Mouse (Mus musculus) adrenal gland, postnatal 25 days (tissue): Measurements from ENCODE around the gene Eef1b2. TPM values are rescaled to one million over a fixed set of nuclear protein-coding genes. Genes with fewer than 3 reads are reported as not detected.
A peak's percentile ranks its signal among the peaks of the same experiment; 100 is the strongest.
"Not testable (repeated sequence)": the region's sequence is repeated elsewhere in the genome, so short reads cannot be mapped to it uniquely, and the experiment has no call there.

Source experiments
- DNase-seq: peaks from one replicate; pipeline ENCODE4 v3.0.0; 2021; ENCODE audit warnings: mixed read lengths
- long read RNA-seq: library from polyadenylated mRNA; stranded (forward); transcript quantifications from one replicate; pipeline ENCODE4 v2.0.0, GENCODE M21; 2021
- total RNA-seq: library from RNA; stranded (reverse); gene quantifications from 2 replicates; pipeline ENCODE4 v1.2.3, GENCODE M21; 2021

The Eef1b2 gene
- 577 and 595 TPM in 2 replicates for total RNA-seq
- long read RNA-seq, transcript Eef1b2-204 (6 exons, 1,939 nt): major isoform, 91 of 101 reads
- long read RNA-seq, partial matches to known transcripts: 4 of 101 reads
- long read RNA-seq, other reads (novel, unspliced or antisense): 6 of 101 reads

- DNase-seq: peak; percentile 96
Measured at GRCm38 (mm10) chr1:63176604-63177421, at the start of gene Eef1b2, which contains the start of gene Ndufs1. Gene Eef1b2, plus strand, starts transcription at chr1:63176825. Gene Ndufs1, minus strand, starts transcription at chr1:63176833.

DNA sequence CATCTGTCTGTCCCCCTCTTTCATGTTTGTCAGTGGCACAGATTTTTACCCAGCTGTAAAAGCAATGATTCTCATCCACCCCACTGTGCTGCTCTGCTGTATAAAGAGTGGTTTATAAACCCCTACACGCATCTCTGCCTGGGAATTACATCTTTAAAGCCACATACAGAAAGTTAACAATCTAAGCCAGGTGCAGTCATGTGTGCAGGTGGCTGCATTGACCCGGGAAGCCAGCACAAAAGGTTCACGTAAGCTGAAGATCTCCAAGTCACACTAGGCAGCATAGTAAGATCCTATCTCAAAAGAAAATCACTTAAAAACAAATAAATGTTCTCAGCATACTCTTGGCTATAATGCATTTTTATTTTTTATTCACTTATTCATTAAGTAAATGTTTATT lies 47.4 kb upstream of the Eef1b2 start:
- DNase-seq: no peak

DNA sequence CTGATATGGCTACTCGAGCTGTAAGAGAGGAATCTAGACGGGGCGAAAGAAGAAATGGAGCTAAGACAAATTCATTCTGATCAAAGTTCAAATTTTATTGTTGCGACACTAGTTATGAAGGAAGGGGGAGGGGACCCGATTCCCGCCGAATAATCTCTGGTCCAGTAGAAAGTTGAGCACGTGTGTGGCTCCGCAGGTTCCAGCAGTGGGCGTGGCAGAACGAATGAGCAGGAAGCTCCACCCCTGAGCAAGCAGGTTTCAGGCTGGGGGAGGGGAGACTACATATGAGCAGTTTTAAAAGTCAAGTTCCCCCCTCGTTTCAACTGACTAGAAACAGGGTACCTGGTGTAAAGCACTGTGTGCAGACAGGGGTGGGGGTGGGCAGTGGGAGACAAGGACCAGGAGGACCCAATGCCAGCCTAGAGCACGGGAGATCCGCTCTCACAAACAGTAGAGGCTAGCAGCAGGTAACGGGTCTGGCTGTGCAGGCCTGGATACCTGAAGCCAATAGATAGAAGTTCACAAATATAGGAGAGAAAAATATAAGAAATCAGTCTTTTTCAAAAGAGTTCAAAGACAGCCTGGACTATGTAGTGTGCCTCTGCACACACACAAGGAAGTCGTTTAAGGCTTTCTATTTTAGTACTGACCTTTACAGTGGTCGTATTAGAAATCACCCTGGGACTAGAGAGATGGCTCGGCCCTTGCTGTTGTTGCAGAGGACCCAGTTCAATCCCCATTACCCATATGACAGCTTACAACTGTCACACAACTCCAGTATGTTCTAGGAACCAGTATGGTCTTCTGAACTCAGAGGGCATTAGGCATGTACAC lies 46.6 kb upstream of the Eef1b2 start:
- DNase-seq: no peak

- DNase-seq: no peak
Measured at GRCm38 (mm10) chr1:63130883-63131282, 45.7 kb upstream of the Eef1b2 start.

GRCm38 (mm10) chr1:63131766-63132165 lies 44.9 kb upstream of the Eef1b2 start:
- no peak for DNase-seq

- DNase-seq: no peak
Measured at GRCm38 (mm10) chr1:63134530-63134929, 42.1 kb upstream of the Eef1b2 start.

DNA sequence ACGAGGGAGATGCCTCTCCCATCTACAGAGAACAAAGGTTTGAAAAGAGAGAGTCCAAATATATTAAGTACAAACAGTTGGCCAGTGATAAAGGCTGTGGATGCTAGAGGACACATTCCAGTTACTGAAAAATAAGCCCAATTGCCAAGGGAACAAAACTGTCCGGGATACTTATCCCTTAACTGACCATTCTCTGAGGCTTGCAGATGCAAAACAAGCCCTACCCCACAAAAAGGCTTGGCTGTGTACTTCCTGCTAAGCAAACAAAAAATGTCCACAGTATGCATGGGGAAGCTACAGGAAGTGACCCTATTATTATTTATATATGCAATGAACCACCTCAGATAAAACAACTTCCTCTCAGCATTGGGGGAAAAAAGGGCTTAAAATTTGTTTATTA lies 38.7 kb upstream of the Eef1b2 start:
- DNase-seq: no peak

GRCm38 (mm10) chr1:63138586-63138985 lies 38.0 kb upstream of the Eef1b2 start:
- not testable (repeated sequence) for DNase-seq

DNA sequence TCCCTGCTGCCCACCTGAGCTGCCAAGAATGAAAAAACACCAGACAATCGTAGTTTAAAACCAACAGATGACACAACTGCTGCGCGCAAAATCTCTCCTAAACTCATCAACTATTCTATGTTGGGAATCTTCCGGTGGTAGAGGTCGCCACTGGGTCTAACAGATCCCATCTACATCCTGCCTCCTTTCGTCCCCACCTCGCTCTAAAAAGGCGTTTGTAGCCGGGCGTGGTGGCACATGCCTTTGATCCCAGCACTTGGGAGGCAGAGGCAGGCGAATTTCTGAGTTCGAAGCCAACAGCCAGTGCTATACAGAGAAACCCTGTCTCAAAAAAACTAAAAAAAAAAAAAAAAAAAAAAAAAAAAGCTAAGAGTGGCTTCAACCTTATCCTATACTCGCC lies 36.4 kb upstream of the Eef1b2 start:
- DNase-seq: no peak

DNA sequence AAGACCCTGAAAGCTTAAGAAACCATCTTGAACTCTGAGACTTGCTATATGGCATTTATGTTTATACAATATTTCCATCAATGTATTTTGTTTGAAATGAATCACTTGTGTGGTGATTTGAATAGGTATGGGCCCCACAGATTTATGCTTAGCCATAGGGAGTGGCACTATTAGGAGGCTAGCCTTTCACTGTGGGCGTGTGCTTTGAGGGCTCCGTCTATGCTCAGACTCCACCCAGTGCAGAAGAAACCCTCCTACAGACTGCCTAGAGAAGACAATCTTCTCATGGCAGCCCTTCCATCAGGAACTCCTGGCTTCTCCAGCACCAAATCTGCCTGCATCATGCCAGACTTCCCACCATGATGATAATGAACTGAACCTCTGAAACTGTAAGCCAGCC lies 8.0 kb upstream of the Eef1b2 start:
- DNase-seq: no peak

DNA sequence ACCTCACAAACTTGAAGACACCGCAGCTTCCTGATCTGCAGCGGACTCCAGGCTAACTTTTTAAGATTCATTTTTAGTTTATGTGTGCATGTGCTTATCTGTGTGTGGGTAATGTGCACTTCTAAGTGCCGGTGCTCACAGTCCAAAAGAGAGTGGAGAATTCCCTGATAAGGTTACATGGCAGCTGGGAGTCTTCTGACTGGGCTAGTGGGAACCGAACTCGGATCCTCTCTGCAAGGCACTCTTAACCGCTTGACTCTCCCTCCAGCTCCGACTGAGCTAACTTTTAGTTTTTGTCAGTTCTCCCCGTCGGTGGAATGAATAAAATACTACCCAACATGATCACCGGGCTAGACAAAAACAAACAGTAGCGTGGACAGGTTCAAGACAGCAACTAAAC lies 772 bp upstream of the Eef1b2 start:
- DNase-seq: no peak

DNA sequence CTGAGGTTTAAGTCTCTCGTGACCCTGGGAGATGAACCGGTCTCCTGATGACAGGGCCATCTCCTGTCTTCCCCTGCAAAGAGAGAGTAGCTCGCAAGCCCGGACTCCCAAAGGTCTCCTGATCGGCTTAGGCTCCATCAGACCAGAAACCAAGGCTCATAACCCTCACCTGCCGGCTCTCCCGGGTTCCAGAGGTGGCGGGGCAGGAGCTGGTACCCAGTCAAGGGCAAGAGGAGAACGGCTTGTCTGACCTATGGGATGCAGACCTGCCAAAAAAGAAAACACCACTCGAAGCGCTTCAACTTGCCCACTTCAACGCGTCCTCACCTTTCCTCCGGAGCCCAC lies 394 bp upstream of the Eef1b2 start:
- no peak for DNase-seq

DNA sequence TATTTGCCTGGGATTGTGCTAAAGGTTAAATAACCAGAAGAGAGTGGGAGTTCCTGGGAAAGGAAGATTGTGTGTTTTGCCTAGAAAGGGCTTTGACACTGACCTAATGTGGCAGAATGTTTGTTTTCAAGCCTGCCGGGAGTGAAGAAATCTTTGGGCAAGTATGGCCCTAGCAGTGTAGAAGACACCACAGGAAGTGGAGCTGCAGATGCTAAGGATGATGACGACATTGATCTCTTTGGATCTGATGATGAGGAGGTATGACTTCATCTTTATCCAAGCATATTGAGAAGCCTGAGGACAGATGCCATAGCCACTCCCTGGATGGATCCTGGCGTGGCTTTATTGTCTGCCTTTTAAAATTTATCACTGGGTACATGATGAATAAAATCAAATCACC lies 1.7 kb downstream of the Eef1b2 start:
- DNase-seq: no peak

GRCm38 (mm10) chr1:63180122-63180521 lies 3.5 kb downstream of the Eef1b2 start:
- DNase-seq: no peak

- not testable (repeated sequence) for DNase-seq
Measured at GRCm38 (mm10) chr1:63180575-63180974, 4.0 kb downstream of the Eef1b2 start.

DNA sequence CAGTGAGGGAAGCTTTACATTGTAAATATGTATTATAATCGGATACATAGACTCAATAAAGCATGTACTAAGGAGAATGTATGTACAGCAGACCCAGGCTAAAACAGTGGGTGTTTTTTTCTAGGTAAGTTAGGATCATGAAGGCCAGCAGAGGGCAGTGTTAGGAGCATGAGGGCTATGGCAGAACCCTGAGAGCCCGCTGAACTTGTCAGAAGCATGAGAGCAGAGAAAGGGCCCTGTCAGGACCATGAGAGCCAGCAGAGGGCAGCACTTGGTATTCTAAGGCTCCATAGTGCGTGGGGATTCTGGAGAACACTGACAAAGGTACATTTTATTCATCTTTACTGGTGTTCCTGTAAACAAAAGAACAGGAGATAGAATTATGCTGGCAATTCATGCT lies 4.4 kb downstream of the Eef1b2 start:
- DNase-seq: peak; percentile 87

- DNase-seq: no peak
Measured at GRCm38 (mm10) chr1:63181480-63181879, 4.9 kb downstream of the Eef1b2 start.

DNA sequence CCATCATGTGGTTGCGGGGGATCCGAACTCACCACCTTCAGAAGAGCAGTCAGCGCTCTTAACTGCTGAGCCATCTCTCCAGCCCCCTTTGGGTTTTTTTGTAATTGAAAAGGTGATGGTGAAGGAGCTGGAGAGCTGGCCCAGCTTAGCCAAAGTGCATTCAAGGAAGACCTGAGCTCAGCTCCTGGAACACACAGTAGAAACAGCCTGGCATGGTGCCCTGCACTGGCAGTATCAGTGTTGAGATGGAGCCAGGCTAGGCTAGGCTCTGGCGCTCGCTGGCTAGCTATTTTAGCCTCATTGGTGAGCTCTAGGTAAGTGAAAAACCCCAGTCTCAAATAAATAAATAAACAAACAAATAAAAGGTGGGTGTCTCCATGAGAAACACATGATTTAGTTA lies 5.6 kb downstream of the Eef1b2 start:
- DNase-seq: peak; percentile 75

DNA sequence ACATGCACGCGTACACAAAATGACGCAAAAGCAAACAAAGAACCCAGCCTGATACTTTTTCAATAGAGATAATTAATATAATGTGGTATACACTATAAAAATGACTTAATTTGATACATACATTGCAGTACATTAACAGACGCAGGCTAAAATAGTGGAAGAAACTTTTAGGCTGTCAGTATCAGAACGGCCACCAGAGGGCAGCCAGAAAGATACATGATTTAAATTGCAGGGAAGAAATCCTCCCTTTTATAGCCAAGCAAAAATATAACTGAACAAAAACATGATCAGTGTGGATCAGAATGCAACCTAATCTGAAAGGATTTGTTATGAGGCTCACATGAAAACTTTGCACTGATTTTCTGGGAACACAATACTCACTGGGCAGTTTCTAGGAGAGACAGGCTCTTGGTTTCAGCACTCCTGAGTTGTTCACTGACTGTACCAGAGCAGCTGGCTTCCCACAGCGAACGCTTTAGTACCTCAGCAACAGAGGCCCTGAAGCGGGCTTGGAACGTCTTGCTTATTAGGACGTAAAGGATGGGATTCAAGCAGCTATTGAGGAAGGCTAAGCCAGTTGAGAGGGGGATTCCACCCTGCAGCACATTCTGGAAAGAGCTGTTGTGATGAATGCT lies 6.1 kb downstream of the Eef1b2 start:
- peak; percentile 55 for DNase-seq

DNA sequence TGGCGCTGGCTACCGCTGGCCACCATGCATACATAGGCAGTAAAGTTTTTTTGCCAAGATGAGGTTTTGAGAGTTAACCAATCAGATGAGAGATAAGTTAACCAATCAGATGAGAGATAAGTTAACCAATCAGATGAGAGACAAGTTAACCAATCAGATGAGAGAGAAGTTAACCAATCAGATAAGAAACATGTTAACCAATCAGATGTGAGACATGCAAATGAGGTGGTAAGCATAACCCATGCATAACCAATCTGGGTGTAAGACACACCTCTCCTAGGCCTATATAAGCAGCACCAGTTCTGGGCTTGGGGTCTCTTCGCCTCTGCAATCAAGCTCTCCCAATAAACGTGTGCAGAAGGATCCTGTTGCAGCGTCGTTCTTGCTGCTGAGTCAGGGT lies 8.8 kb downstream of the Eef1b2 start:
- not testable (repeated sequence) for DNase-seq

GRCm38 (mm10) chr1:63188536-63188935 lies 11.9 kb downstream of the Eef1b2 start:
- DNase-seq: no peak

GRCm38 (mm10) chr1:63190851-63191250 lies 14.2 kb downstream of the Eef1b2 start:
- no peak for DNase-seq
